Mouse (Mus musculus): Measurements from ENCODE around the gene Kcnk13.

DNA sequence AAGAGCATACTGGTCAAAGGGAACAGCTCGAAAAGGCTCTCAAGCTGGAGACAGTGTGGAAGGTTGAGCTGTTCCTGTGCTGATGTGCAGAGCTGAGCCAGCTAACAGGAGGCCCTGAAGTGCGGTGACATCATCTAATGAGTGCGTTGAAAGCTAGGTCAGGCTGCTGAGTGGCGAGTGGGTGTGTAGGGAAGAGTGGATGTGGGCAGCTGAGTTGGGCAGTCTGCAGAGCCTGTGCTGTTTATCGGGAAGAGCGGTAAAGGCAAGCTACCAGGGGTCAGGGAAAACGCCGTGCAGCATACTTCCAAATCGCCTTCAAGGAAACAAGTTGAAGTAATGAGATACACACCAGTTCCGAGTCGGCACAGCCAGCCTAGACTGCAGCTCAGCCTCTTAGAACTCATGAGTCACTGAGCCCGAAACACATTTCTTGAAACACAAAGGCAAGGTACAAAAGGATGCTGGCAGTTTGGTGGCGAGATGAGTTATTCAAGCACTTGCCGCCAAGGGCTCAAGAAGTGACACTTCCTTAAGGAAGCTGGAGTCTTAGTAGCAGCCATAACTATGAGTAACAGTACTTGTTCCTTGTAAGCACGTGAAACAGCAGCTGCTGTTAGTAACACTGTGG is 46.4 kb upstream of the Kcnk13 start:
- TF ChIP-seq ZNF384 (IDR thresholded peaks at IDR 0.05; ENCODE audit: low read depth, low read length): no peak
- TF ChIP-seq HCFC1 (IDR thresholded peaks at IDR 0.05; ENCODE audit: borderline replicate concordance, insufficient read depth, low read length): no peak
- TF ChIP-seq MAFK (IDR thresholded peaks at IDR 0.05; ENCODE audit: insufficient read depth, low read depth, low read length): no peak
